ENCODE assay signal across 21 mouse cellular contexts in the genomic region with DNA sequence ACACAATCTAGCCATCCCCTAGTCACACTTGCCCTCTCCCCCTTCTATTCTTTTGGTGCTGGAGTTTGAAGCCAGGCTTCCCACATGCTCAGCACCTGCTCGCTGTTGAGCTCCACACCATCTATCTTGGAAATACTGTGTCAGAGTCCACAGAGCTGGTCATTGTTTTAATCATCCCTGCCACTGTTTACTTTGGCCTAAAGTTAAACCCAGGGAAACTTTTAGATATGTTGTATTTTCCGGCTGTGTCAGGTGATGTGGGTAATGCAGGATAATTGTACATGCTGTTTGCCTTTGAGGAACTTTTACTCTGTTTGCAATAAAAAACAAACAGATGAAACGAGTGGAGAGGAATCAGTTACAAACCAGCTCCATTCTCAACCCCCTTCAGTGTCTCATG. TPM values are rescaled to one million over a fixed set of nuclear protein-coding genes. Genes with fewer than 3 reads are reported as not detected.
DNase-seq lines count a peak whose midpoint lies in the region; ATAC-seq and TF ChIP-seq lines count a peak whose summit lies in the region.
"Had no signal": no experiment of that assay in that cellular context is flagged by ENCODE, and none has a peak within 500 bp of the region (broad histone marks: within the 10 kb centered on the region; RNA-seq: fewer than 3 reads in every experiment).

No protein-coding gene starts in this region.

- no peaks in the 10 kb centered on the region for H3K36me3 ChIP-seq in heart, adult 2 months (ENCODE audit: control insufficient read depth, insufficient read depth, low read length)
- H3K36me3 ChIP-seq in liver, adult 2 months (ENCODE audit: control insufficient read depth, insufficient read depth, low read length), result peaks cover 8% of the 10 kb centered on the region
- H3K36me3 ChIP-seq in liver, embryonic 11.5 days (ENCODE audit: control insufficient read depth, insufficient read depth, low read length), result peaks cover 11% of the 10 kb centered on the region
- peaks cover 4% of the 10 kb centered on the region; the same call in 1 of the 2 replicates for H3K36me3 ChIP-seq in liver, embryonic 16.5 days (ENCODE audit: control insufficient read depth, insufficient read depth)
- peaks cover 8% of the 10 kb centered on the region; the same call in 1 of the 2 replicates for H3K36me3 ChIP-seq in stomach, embryonic 16.5 days (ENCODE audit: control insufficient read depth, insufficient read depth, low read length)

- 49% methylated on average over 3 of the region's 3 CpGs for WGBS in heart, adult 2 months
- 21% methylated on average over 3 of the region's 3 CpGs for WGBS in liver, adult 2 months
- 72% methylated on average over 3 of the region's 3 CpGs for WGBS in liver, embryonic 11.5 days
- WGBS in liver, embryonic 16.5 days (ENCODE audit: insufficient replicate concordance), result 65% methylated on average over 3 of the region's 3 CpGs
- WGBS in stomach, embryonic 16.5 days, result 31% methylated on average over 3 of the region's 3 CpGs

- TF ChIP-seq POLR2A in heart, adult 2 months (IDR thresholded peaks at IDR 0.05; ENCODE audit: insufficient read depth, low read depth, low read length), result no peak
- no peak for TF ChIP-seq POLR2A in liver, adult 2 months (IDR thresholded peaks at IDR 0.05; ENCODE audit: extremely low read depth, insufficient read depth, low read length)

- H3K9ac ChIP-seq in heart, adult 2 months (ENCODE audit: low read depth, low read length), result no peak overlapping the region
- H3K9ac ChIP-seq in liver, adult 2 months (ENCODE audit: low read depth, low read length), result no peak overlapping the region
- no peak overlapping the region for H3K9ac ChIP-seq in liver, embryonic 11.5 days (ENCODE audit: low read depth, low read length)
- H3K9ac ChIP-seq in liver, embryonic 16.5 days (ENCODE audit: low read depth, low read length), result no peak overlapping the region
- H3K9ac ChIP-seq in stomach, embryonic 16.5 days (ENCODE audit: low read length), result no peak overlapping the region
- H3K9ac ChIP-seq: forebrain, embryonic 13.5 days; forebrain, postnatal 0 days had no signal

- H3K9me3 ChIP-seq in liver, embryonic 11.5 days (ENCODE audit: control insufficient read depth, low read length), result no peaks in the 10 kb centered on the region
- no peaks in the 10 kb centered on the region for H3K9me3 ChIP-seq in liver, embryonic 16.5 days (replicated peaks; ENCODE audit: control insufficient read depth, low read length)
- H3K9me3 ChIP-seq in stomach, embryonic 16.5 days (replicated peaks; ENCODE audit: control insufficient read depth, low read length), result no peaks in the 10 kb centered on the region
- H3K9me3 ChIP-seq: embryonic facial prominence, embryonic 10.5 days; forebrain, embryonic 13.5 days; G1E; heart, embryonic 10.5 days had no signal

- H3K4me3 ChIP-seq in heart, adult 2 months, result no peak overlapping the region
- no peak overlapping the region for H3K4me3 ChIP-seq in liver, adult 2 months (ENCODE audit: insufficient read depth, low read depth, low read length)
- H3K4me3 ChIP-seq in liver, embryonic 11.5 days (ENCODE audit: low read depth, low read length), result no peak overlapping the region
- no peak overlapping the region for H3K4me3 ChIP-seq in liver, embryonic 16.5 days (ENCODE audit: low read depth, low read length)
- no peak overlapping the region for H3K4me3 ChIP-seq in stomach, embryonic 16.5 days (replicated peaks; ENCODE audit: low read length)
- H3K4me3 ChIP-seq: embryonic facial prominence, embryonic 10.5 days; forebrain, embryonic 13.5 days; gastrocnemius, adult 2 months; heart, embryonic 10.5 days had no signal

- H3K4me2 ChIP-seq in liver, embryonic 11.5 days, result no peak overlapping the region
- H3K4me2 ChIP-seq in liver, embryonic 16.5 days (ENCODE audit: low read depth, low read length), result no peak overlapping the region
- no peak overlapping the region for H3K4me2 ChIP-seq in stomach, embryonic 16.5 days (ENCODE audit: low read depth, low read length)
- H3K4me2 ChIP-seq: forebrain, embryonic 13.5 days had no signal

- H3K27ac ChIP-seq in heart, adult 2 months, result no peak overlapping the region
- H3K27ac ChIP-seq in liver, adult 2 months (replicated peaks; ENCODE audit: insufficient read depth, low read depth, low read length), result no peak overlapping the region
- H3K27ac ChIP-seq in liver, embryonic 11.5 days (ENCODE audit: low read depth, low read length), result no peak overlapping the region
- H3K27ac ChIP-seq in liver, embryonic 16.5 days (ENCODE audit: low read length), result peak overlapping the region; percentile 78
- peak overlapping the region; percentile 30; the same call in 1 of the 2 replicates for H3K27ac ChIP-seq in stomach, embryonic 16.5 days (ENCODE audit: low read length)
- H3K27ac ChIP-seq: embryonic facial prominence, embryonic 10.5 days; forebrain, embryonic 13.5 days; gastrocnemius, adult 2 months; heart, embryonic 10.5 days had no signal

- intact Hi-C loops in heart, adult 2 months (cut with DNase I), result no loop called here

- H3K79me2 ChIP-seq in heart, adult 2 months (replicated peaks; ENCODE audit: control insufficient read depth, insufficient read depth, low read length), result no peaks in the 10 kb centered on the region
- H3K79me2 ChIP-seq in liver, adult 2 months (ENCODE audit: control insufficient read depth, insufficient read depth, low read length), result peaks cover 2% of the 10 kb centered on the region; the same call in 1 of the 2 replicates

- no peaks in the 10 kb centered on the region; the same call in 1 of the 2 replicates for H3K4me1 ChIP-seq in heart, adult 2 months (ENCODE audit: control insufficient read depth, insufficient read depth, low read length)
- H3K4me1 ChIP-seq in liver, adult 2 months (ENCODE audit: control insufficient read depth, insufficient read depth, low read length), result peaks cover 8% of the 10 kb centered on the region
- no peaks in the 10 kb centered on the region for H3K4me1 ChIP-seq in liver, embryonic 11.5 days (replicated peaks; ENCODE audit: control insufficient read depth, insufficient read depth, low read length)
- peaks cover 2% of the 10 kb centered on the region; the same call in 1 of the 2 replicates for H3K4me1 ChIP-seq in liver, embryonic 16.5 days (ENCODE audit: control insufficient read depth, low read depth, low read length)
- H3K4me1 ChIP-seq in stomach, embryonic 16.5 days (ENCODE audit: control insufficient read depth, insufficient read depth, low read length), result peaks cover 3% of the 10 kb centered on the region
- H3K4me1 ChIP-seq: embryonic facial prominence, embryonic 10.5 days; forebrain, embryonic 13.5 days had no signal

- TF ChIP-seq EP300 in heart, adult 2 months (IDR thresholded peaks at IDR 0.05; ENCODE audit: insufficient read depth, low read depth, low read length), result no peak

- no peak for TF ChIP-seq CTCF in heart, adult 2 months (IDR thresholded peaks at IDR 0.05)
- TF ChIP-seq CTCF in liver, adult 2 months (IDR thresholded peaks at IDR 0.05; ENCODE audit: low read depth, low read length), result no peak

- ATAC-seq in liver, embryonic 11.5 days (replicated peaks; ENCODE audit: low FRiP score), result no peak
- ATAC-seq in liver, embryonic 16.5 days (ENCODE audit: low read depth), result peak; percentile 85
- peak; percentile 47; the same call in 1 of the 2 replicates for ATAC-seq in stomach, embryonic 16.5 days (ENCODE audit: insufficient read depth, low FRiP score)
- ATAC-seq: CD4-positive, CD25-positive, alpha-beta regulatory T cell, adult 4 months; forebrain, embryonic 13.5 days; forebrain, postnatal 0 days had no signal

- DNase-seq in heart, adult 11 months, result peak; percentile 8
- no peak for DNase-seq in heart, adult 2 months
- peak; percentile 69 for DNase-seq in liver, adult 2 months (ENCODE audit: extremely low read depth, low read depth, low spot score)
- no peak for DNase-seq in liver, embryonic 11.5 days (ENCODE audit: low spot score)
- DNase-seq in left cerebral cortex, adult 18-20 months (ENCODE audit: low spot score in 2 of 2), result no peak
- DNase-seq in layer of hippocampus, adult 8-10 months (ENCODE audit: low spot score in 2 of 2), result no peak
- DNase-seq: adrenal gland, adult 8-10 months; adrenal gland, postnatal 36 days; B cell, adult 2 months; cerebellum, adult 2 months; cerebellum, postnatal 10 days; forebrain, postnatal 0 days; gastrocnemius, adult 2 months; gastrocnemius, postnatal 25 days had no signal

- no peaks in the 10 kb centered on the region for H3K27me3 ChIP-seq in heart, adult 2 months (ENCODE audit: control insufficient read depth, insufficient read depth, low read length)
- no peaks in the 10 kb centered on the region for H3K27me3 ChIP-seq in liver, adult 2 months (ENCODE audit: control insufficient read depth, insufficient read depth, low read length)
- no peaks in the 10 kb centered on the region for H3K27me3 ChIP-seq in liver, embryonic 11.5 days (replicated peaks; ENCODE audit: control insufficient read depth, insufficient read depth, low read length)
- H3K27me3 ChIP-seq in liver, embryonic 16.5 days (ENCODE audit: control insufficient read depth, insufficient read depth, low read depth, low read length), result no peaks in the 10 kb centered on the region
- H3K27me3 ChIP-seq in stomach, embryonic 16.5 days (ENCODE audit: control insufficient read depth, insufficient read depth, low read length), result no peaks in the 10 kb centered on the region
- H3K27me3 ChIP-seq: forebrain, embryonic 13.5 days had no signal

RNA-seq across cellular contexts. Expression of a gene that starts 35.4 kb away (rescaled TPM):
- 10 to 100 TPM; 47.4 to 52.0 TPM for total RNA-seq in heart, adult 2 months (2021)
- 19.4 and 41.4 TPM in 2 replicates for polyA plus RNA-seq in heart, adult 2 months (2012; rRNA removed)
- total RNA-seq in liver, adult 2 months (2014; rRNA removed), result 18.8 and 25.0 TPM in 2 replicates
- 18.9 and 19.0 TPM in 2 replicates for polyA plus RNA-seq in liver, adult 2 months (2012; rRNA removed)
- polyA plus RNA-seq in liver, embryonic 11.5 days (2014; fragmentation: Nextera tagmentation; extraction: Ambion mirVana), result 19.2 and 20.8 TPM in 2 replicates
- polyA plus RNA-seq in liver, embryonic 16.5 days (2015; fragmentation: Nextera tagmentation; extraction: Ambion mirVana), result 6.8 and 7.5 TPM in 2 replicates
- polyA plus RNA-seq in stomach, embryonic 16.5 days (2015; fragmentation: Nextera tagmentation; extraction: Ambion mirVana), result 15.6 and 16.5 TPM in 2 replicates
- 100 to 1,000 TPM in 1 of 2 experiments, 10 to 100 TPM in 1; 89.0 to 104 TPM for total RNA-seq in left cerebral cortex, adult 18-20 months (2021)
- 10 to 100 TPM; 82.8 to 88.4 (median 85.4) TPM for total RNA-seq in layer of hippocampus, adult 8-10 months (2022)

RNA-seq across cellular contexts. Expression of a gene that starts 46.2 kb away (rescaled TPM):
- 10 to 100 TPM; 16.0 to 16.2 TPM for total RNA-seq in heart, adult 2 months (2021)
- polyA plus RNA-seq in heart, adult 2 months (2012; rRNA removed), result 13.4 and 15.1 TPM in 2 replicates
- total RNA-seq in liver, adult 2 months (2014; rRNA removed), result 7.2 and 8.2 TPM in 2 replicates
- polyA plus RNA-seq in liver, adult 2 months (2012; rRNA removed), result 7.3 and 11.0 TPM in 2 replicates
- polyA plus RNA-seq in liver, embryonic 11.5 days (2014; fragmentation: Nextera tagmentation; extraction: Ambion mirVana), result 64.6 and 68.5 TPM in 2 replicates
- polyA plus RNA-seq in liver, embryonic 16.5 days (2015; fragmentation: Nextera tagmentation; extraction: Ambion mirVana), result 20.9 and 22.5 TPM in 2 replicates
- 36.0 and 38.9 TPM in 2 replicates for polyA plus RNA-seq in stomach, embryonic 16.5 days (2015; fragmentation: Nextera tagmentation; extraction: Ambion mirVana)
- total RNA-seq in left cerebral cortex, adult 18-20 months (2021), result 10 to 100 TPM; 24.7 to 29.3 TPM
- 10 to 100 TPM; 24.3 to 32.8 (median 27.7) TPM for total RNA-seq in layer of hippocampus, adult 8-10 months (2022)

Comparison
In these comparisons a context has a peak if more than half of its experiments do, and no peak if none do; other contexts are left out.
1. DNase-seq: peak in heart, adult 11 months (single experiment) and liver, adult 2 months (single experiment); none in heart, adult 2 months (0 of 2), liver, embryonic 11.5 days (single experiment), left cerebral cortex, adult 18-20 months (0 of 2) and layer of hippocampus, adult 8-10 months (0 of 2).
2. H3K27ac ChIP-seq: peak in liver, embryonic 16.5 days (single experiment) and stomach, embryonic 16.5 days (single experiment); none in heart, adult 2 months (single experiment), liver, adult 2 months (single experiment) and liver, embryonic 11.5 days (single experiment).